Mouse (Mus musculus): Measurements from ENCODE around the gene Nr3c2.

DNA sequence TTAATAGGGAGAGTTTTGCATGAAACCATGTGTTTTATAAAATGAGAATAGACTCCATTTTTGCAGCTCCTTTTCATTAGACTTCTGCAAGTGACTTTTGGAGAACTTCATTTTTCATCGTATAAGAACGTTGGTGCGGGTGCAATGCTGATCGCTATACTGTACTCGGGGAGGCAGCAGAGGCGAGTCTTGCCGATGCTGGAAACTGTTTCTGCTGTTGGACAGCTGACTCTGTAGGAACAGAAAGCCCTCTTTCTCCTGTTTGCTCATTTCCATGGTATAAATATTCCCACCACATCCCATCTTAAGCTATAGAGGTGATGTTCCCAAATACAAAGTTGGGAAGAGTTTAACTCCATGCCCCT lies 135.2 kb downstream of the Nr3c2 start:
- no peak for TF ChIP-seq CTCF (IDR thresholded peaks at IDR 0.05; ENCODE audit: low read depth, low read length)
- no peak for TF ChIP-seq EP300 (IDR thresholded peaks at IDR 0.05; ENCODE audit: insufficient read depth, low read depth, low read length)
